Mouse (Mus musculus): ENCODE measurements around the gene Lrwd1.
"Not testable (repeated sequence)": the region's sequence is repeated elsewhere in the genome, so short reads cannot be mapped to it uniquely, and the experiment has no call there.

Lrwd1 gene

GRCm38 (mm10) chr5:136135571-136136291 is at the start of gene Lrwd1, which contains the start of gene Alkbh4:
Gene Lrwd1, minus strand, starts transcription at chr5:136136074.
Gene Alkbh4, plus strand, starts transcription at chr5:136136146.
- DNase-seq (ENCODE audit: low spot score in 2 of 2), result peak; percentile 97 to 98

- DNase-seq (ENCODE audit: low spot score in 2 of 2), result no peak
Measured at GRCm38 (mm10) chr5:136183766-136184165, 47.9 kb upstream of the Lrwd1 start.

DNA sequence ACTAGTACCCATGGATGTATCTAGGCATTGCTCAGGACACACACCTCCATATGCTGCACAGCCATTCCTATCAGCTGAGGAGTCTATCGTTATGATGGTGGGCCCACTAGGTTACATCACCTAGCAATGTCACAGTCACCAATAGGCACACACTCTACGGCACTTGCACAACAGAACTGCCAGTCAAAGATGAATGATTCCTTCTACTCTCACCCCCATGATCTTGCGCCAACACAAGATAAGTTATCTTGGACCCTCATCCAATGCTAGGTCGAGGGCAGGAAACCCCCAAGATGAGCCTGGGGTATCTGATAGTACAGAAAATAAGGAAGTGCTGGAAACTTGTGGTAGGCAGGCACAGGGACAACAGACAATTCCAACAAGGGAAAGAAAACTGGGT is 47.0 kb upstream of the Lrwd1 start:
- DNase-seq (ENCODE audit: low spot score in 2 of 2), result no peak

- no peak for DNase-seq (ENCODE audit: low spot score in 2 of 2)
Measured at GRCm38 (mm10) chr5:136182049-136182448, 46.2 kb upstream of the Lrwd1 start.

GRCm38 (mm10) chr5:136181197-136181596 is 45.3 kb upstream of the Lrwd1 start:
- DNase-seq (ENCODE audit: low spot score in 2 of 2), result no peak

GRCm38 (mm10) chr5:136179594-136179993 is 43.7 kb upstream of the Lrwd1 start:
- DNase-seq (ENCODE audit: low spot score in 2 of 2), result no peak

DNA sequence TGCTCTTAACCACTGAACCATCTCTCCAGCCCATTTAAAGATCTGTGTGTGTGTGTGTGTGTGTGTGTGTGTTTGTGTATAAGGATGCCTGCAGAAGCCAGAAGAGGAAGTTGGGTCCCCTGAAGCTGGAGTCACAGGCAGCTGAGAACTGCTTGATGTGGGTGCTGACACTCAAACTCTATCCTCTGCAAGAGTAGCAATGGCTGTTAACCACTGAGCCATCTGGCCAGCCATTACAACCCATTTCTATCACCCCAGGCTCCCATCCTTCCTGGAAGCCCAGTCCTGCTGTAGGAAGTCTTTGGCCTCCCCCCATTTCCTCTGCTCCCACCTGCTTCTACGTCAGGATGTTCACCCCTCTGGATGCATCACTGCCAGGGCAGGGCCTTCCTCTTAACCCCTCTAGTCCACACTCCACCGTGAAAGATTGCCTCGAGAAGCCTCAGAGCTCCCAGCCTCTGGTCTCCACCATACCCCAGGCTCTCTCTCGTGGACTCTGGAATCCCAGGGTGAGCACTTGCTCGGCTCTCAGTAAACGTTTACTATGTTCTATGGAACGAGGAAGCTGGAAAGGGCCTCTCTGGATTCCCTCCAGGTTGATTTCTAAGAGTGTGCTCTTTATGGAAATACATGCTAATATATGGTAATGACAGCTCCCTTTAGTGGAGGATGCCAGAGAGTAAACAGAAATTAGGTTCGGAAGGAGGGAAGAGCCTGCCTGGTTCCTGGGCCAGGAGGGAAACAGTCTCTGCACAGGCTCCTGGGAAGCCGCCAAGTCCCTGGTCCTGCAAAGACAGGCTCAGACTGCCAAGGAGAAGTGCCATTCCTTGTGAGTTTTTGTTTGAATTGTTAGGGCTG is 38.0 kb upstream of the Lrwd1 start:
- DNase-seq (ENCODE audit: low spot score in 2 of 2), result no peak

DNA sequence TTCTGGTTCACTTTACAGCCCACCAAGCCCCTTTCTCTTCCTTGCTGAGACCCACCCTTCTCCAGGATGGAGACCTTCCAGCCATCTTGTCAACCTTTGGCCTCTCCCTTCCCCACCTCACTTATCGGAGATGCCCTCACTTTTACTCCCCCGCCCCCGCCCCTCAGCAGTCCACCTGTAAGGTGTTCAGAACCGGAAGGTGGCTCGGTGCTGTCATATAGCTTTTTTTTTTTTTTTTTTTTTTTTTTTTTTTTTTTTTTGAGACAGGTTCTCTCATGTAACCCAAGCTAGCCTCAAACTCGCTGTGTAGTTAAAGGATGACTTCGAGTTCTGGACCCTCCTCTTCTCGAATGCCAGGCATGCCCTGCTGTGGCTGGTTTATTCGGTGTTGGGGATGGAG is 37.1 kb upstream of the Lrwd1 start:
- no peak for DNase-seq (ENCODE audit: low spot score in 2 of 2)

GRCm38 (mm10) chr5:136171363-136172341 is 35.8 kb upstream of the Lrwd1 start:
- peak; percentile 33 to 72 for DNase-seq (ENCODE audit: low spot score in 2 of 2)

DNA sequence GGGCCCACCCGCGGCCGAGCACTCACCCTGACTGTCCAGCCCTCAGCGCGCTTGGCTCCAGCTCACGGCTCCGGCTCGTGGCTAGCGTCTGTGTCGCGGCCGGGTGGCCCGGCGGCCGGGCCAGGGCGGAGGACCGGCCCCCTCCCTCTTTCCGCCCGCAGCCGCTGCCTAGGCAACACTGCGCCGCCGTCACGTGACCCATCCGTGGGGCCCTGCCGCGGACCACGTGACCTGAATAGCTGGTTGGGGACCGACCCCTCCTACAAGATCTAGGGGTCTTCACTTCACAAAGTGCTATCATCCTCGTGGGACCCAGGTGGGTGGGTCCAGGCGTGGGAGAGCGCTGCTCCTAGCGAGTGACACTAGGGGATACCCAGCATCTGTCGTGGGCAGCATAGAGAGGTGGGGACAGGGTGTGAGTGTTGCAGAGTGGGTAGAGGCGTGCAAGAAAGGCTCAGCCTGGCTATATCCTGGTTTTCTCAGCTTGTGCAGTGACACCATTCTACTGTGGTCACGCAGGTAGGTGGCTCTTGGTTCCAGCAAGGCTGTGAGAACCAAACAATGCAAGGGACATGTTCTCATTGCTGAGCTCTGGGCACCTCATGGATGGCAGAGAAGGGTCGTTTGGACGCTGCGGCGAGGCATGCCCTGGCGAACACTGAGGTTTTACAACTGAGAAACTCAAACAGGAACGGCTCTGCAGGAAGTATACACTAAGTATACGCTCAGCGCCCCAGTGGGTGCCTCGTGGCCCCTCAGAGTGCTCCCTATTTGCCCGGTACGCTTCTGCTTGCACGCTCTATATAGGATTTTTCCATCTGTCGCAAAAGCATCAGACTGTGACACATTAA is 34.9 kb upstream of the Lrwd1 start, which contains the start of gene Orai2:
Gene Orai2 (minus strand): TSS at position 202 of the 851 bp plus-strand sequence.
- DNase-seq (ENCODE audit: low spot score in 2 of 2), result peak; percentile 84 to 90

GRCm38 (mm10) chr5:136169626-136170511 is 34.0 kb upstream of the Lrwd1 start:
- DNase-seq (ENCODE audit: low spot score in 2 of 2), result peak; percentile 51 to 74

GRCm38 (mm10) chr5:136168071-136168470 is 32.2 kb upstream of the Lrwd1 start:
- no peak for DNase-seq (ENCODE audit: low spot score in 2 of 2)

DNA sequence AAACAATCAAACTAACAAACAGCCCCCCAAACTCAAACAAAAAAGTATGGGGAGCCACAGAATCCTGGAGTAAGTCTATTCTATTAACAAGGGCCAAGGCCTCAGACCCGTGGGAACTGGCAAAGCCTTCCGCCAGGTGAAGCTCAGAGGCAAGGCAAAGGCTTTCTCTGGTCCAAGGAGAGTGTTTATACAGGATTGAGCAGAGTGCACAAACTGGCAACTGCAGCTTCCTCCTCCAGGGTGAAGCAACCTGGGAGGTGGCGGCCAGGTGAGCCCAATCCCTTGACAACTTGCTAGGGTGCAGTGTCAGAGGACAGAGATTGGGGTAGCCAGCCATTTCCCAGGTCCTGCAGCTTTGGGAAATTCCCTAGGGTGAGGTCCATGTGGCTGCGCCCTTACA is 31.4 kb upstream of the Lrwd1 start:
- DNase-seq (ENCODE audit: low spot score in 2 of 2), result no peak

GRCm38 (mm10) chr5:136165246-136165645 is 29.4 kb upstream of the Lrwd1 start:
- no peak for DNase-seq (ENCODE audit: low spot score in 2 of 2)

- DNase-seq (ENCODE audit: low spot score in 2 of 2), result no peak
Measured at GRCm38 (mm10) chr5:136163807-136164474, 28.1 kb upstream of the Lrwd1 start.

GRCm38 (mm10) chr5:136160084-136160483 is 24.2 kb upstream of the Lrwd1 start:
- DNase-seq (ENCODE audit: low spot score in 2 of 2), result not testable (repeated sequence)

DNA sequence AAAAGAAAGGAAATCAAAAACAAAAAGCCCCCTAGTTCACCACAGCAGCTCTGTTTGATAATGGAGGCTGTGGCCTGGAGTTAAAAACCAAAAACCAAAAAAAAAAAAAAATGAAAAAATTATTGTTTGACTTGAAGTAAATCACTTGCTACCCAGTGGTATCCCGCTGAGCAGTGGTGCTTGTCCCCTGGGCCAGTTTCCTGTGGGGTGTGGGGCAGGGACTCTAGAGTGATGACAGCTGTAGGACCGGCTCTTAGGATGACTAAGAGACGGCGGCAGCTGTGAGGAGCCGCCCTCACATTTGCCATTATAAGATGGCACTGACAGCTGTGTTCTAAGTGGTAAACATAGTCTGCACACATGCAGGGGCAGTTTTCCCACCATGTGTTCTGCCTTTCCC is 19.5 kb upstream of the Lrwd1 start:
- no peak for DNase-seq (ENCODE audit: low spot score in 2 of 2)

DNA sequence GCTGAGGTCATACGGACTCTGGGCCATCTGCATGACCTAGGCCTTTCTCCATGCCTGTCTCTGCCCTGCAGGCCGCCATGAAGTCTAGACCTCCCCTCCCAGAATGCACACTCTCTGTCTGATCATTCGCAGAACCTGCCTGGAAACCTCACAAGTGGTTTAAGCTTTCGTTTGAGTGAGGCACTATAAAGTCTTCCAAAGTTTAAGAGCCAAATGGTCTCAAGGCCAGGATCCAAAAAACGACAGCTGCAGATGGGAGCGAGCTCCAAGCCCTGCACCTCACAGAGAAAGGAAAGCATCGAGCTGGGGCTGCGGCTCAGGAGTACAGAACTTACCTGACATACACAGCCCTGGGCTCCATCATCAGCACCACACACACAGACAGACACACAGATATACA is 16.5 kb upstream of the Lrwd1 start:
- DNase-seq (ENCODE audit: low spot score in 2 of 2), result no peak

GRCm38 (mm10) chr5:136149134-136149576 is 13.3 kb upstream of the Lrwd1 start:
- DNase-seq (ENCODE audit: low spot score in 2 of 2), result peak in 1 of 2 experiments; percentile 44

All from spleen, postnatal 4 days (tissue).